Mouse (Mus musculus): Measurements from ENCODE around the gene Ubn2.

- TF ChIP-seq CTCF (IDR thresholded peaks at IDR 0.05; ENCODE audit: low read depth) (peak; percentile 80), EP300 (IDR thresholded peaks at IDR 0.05; ENCODE audit: low read depth) (no peak)
Observed at GRCm38 (mm10) chr6:38531211-38531820, 97.6 kb downstream of the Ubn2 start.

Data from liver, embryonic 14.5 days (tissue).